Mouse (Mus musculus): Measurements from ENCODE around the gene Mag. TPM values are rescaled to one million over a fixed set of nuclear protein-coding genes. Genes with fewer than 3 reads are reported as not detected.

The Mag gene
- 2.1 and 3.7 TPM in 2 replicates for polyA plus RNA-seq (2012; rRNA removed)

GRCm38 (mm10) chr7:30914732-30915131, at the start of gene Mag:
Gene Mag, minus strand, starts transcription at chr7:30914873.

GRCm38 (mm10) chr7:30956756-30957366, 42.2 kb upstream of the Mag start, which contains the start of gene Usf2:
Gene Usf2, minus strand, starts transcription at chr7:30956803.

GRCm38 (mm10) chr7:30943909-30944635, 29.4 kb upstream of the Mag start, which contains the start of gene Hamp:
Gene Hamp, minus strand, starts transcription at chr7:30944032.

GRCm38 (mm10) chr7:30924581-30924980, 9.9 kb upstream of the Mag start, which contains the start of gene Hamp2:
Gene Hamp2, minus strand, starts transcription at chr7:30924681.

GRCm38 (mm10) chr7:30880176-30880575, 34.5 kb downstream of the Mag start, which contains the start of gene Cd22:
Gene Cd22, minus strand, starts transcription at chr7:30880342.

GRCm38 (mm10) chr7:30861464-30861863, 53.2 kb downstream of the Mag start, which contains the start of gene Ffar1:
Gene Ffar1, minus strand, starts transcription at chr7:30861564.

GRCm38 (mm10) chr7:30856078-30856477, 58.6 kb downstream of the Mag start, which contains the start of gene Ffar3:
Gene Ffar3, minus strand, starts transcription at chr7:30856178.

Other genes starting within 250 kb of the Mag start
- gene Haus5, start 249.9 kb downstream of the Mag start, polyA plus RNA-seq (2012; rRNA removed), result 22.4 and 23.9 TPM in 2 replicates
- gene Pmis2, start 243.3 kb downstream of the Mag start, polyA plus RNA-seq (2012; rRNA removed), result not detected in 2 replicates
- gene 2200002J24Rik, start 215.9 kb downstream of the Mag start, polyA plus RNA-seq (2012; rRNA removed), result not detected in 2 replicates
- gene Atp4a, start 202.7 kb downstream of the Mag start, polyA plus RNA-seq (2012; rRNA removed), result 2.9 and 3.7 TPM in 2 replicates
- gene Tmem147, start 185.3 kb downstream of the Mag start, polyA plus RNA-seq (2012; rRNA removed), result 226 TPM in 2 replicates
- 0.13 and 0.17 TPM in 2 replicates for gene Gapdhs, start 171.2 kb downstream of the Mag start, polyA plus RNA-seq (2012; rRNA removed)
- gene Sbsn, start 163.4 kb downstream of the Mag start, polyA plus RNA-seq (2012; rRNA removed), result 4.8 and 16.7 TPM in 2 replicates
- gene Dmkn, start 151.1 kb downstream of the Mag start, polyA plus RNA-seq (2012; rRNA removed), result 4.2 and 71.6 TPM in 2 replicates
- 0.41 and 2.3 TPM in 2 replicates for gene Krtdap, start 127.0 kb downstream of the Mag start, polyA plus RNA-seq (2012; rRNA removed)
- gene Ffar2, start 91.1 kb downstream of the Mag start, polyA plus RNA-seq (2012; rRNA removed), result 0.12 and 0.36 TPM in 2 replicates
- gene Ffar3, start 58.7 kb downstream of the Mag start, polyA plus RNA-seq (2012; rRNA removed), result 0.04 TPM in 1 of 2 replicates, not detected in the other
- gene Ffar1, start 53.3 kb downstream of the Mag start, polyA plus RNA-seq (2012; rRNA removed), result not detected in 2 replicates
- 0.05 and 0.28 TPM in 2 replicates for gene Cd22, start 34.5 kb downstream of the Mag start, polyA plus RNA-seq (2012; rRNA removed)
- gene Hamp2, start 9.8 kb upstream of the Mag start, polyA plus RNA-seq (2012; rRNA removed), result not detected in 2 replicates
- gene Hamp, start 29.2 kb upstream of the Mag start, polyA plus RNA-seq (2012; rRNA removed), result 0.30 TPM in 1 of 2 replicates, not detected in the other
- 151 and 162 TPM in 2 replicates for gene Usf2, start 41.9 kb upstream of the Mag start, polyA plus RNA-seq (2012; rRNA removed)
- gene Lsr, start 58.6 kb upstream of the Mag start, polyA plus RNA-seq (2012; rRNA removed), result 15.1 and 19.2 TPM in 2 replicates
- gene Fam187b, start 58.9 kb upstream of the Mag start, polyA plus RNA-seq (2012; rRNA removed), result 0.39 and 0.44 TPM in 2 replicates
- gene Fxyd5, start 127.6 kb upstream of the Mag start, polyA plus RNA-seq (2012; rRNA removed), result 25.6 and 27.1 TPM in 2 replicates
- 181 and 192 TPM in 2 replicates for gene Fxyd7, start 136.6 kb upstream of the Mag start, polyA plus RNA-seq (2012; rRNA removed)
- gene Fxyd1, start 142.3 kb upstream of the Mag start, polyA plus RNA-seq (2012; rRNA removed), result 15.8 and 27.5 TPM in 2 replicates
- 1.1 and 2.0 TPM in 2 replicates for gene Lgi4, start 144.5 kb upstream of the Mag start, polyA plus RNA-seq (2012; rRNA removed)
- 0.12 and 1.5 TPM in 2 replicates for gene Fxyd3, start 161.8 kb upstream of the Mag start, polyA plus RNA-seq (2012; rRNA removed)
- 0.83 and 0.88 TPM in 2 replicates for gene Hpn, start 200.4 kb upstream of the Mag start, polyA plus RNA-seq (2012; rRNA removed)
- gene Scn1b, start 212.1 kb upstream of the Mag start, polyA plus RNA-seq (2012; rRNA removed), result 40.6 and 44.1 TPM in 2 replicates
- gene Gramd1a, start 241.0 kb upstream of the Mag start, polyA plus RNA-seq (2012; rRNA removed), result 407 and 430 TPM in 2 replicates

Measured in central nervous system, embryonic 18 days (tissue).